Mouse (Mus musculus): ENCODE data around the gene Pick1. TPM values are rescaled to one million over a fixed set of nuclear protein-coding genes. Genes with fewer than 3 reads are reported as not detected.

The Pick1 gene
- polyA plus RNA-seq, 1 experiment, result 29.8 TPM

- no peak for TF ChIP-seq CTCF (conservative IDR thresholded peaks at IDR 0.05; ENCODE audit: insufficient read depth, insufficient read length, low read depth, low read length)
- no peak for TF ChIP-seq POLR2A (IDR thresholded peaks at IDR 0.05; ENCODE audit: low read depth, low read length)
- H3K36me3 ChIP-seq (ENCODE audit: control insufficient read depth, insufficient read depth, low read length), result no peaks in the 10 kb centered on the region
- no peaks in the 10 kb centered on the region for H3K27me3 ChIP-seq (replicated peaks; ENCODE audit: control insufficient read depth, insufficient read depth, low read length)
- WGBS, result 84% methylated on average over 1 of the region's 1 CpGs
- no peak for DNase-seq
- H3K4me1 ChIP-seq (ENCODE audit: control insufficient read depth, insufficient read depth, low read length), result peaks cover 32% of the 10 kb centered on the region
- no peak overlapping the region for H3K4me3 ChIP-seq (ENCODE audit: insufficient read depth, low read depth, low read length)
- H3K27ac ChIP-seq (ENCODE audit: insufficient read depth, low read depth, low read length), result no peak overlapping the region
Observed at GRCm38 (mm10) chr15:79281389-79281788, 52.4 kb downstream of the Pick1 start.

GRCm38 (mm10) chr15:79282434-79282833, 53.5 kb downstream of the Pick1 start:
- TF ChIP-seq CTCF (conservative IDR thresholded peaks at IDR 0.05; ENCODE audit: insufficient read depth, insufficient read length, low read depth, low read length), result no peak
- TF ChIP-seq POLR2A (IDR thresholded peaks at IDR 0.05; ENCODE audit: low read depth, low read length), result no peak
- DNase-seq, result no peak
- Histone ChIP-seq H3K27ac (ENCODE audit: insufficient read depth, low read depth, low read length) (no peak overlapping the region), H3K4me1 (ENCODE audit: control insufficient read depth, insufficient read depth, low read length) (peaks cover 39% of the 10 kb centered on the region), H3K27me3 (replicated peaks; ENCODE audit: control insufficient read depth, insufficient read depth, low read length) (no peaks in the 10 kb centered on the region), H3K4me3 (ENCODE audit: insufficient read depth, low read depth, low read length) (no peak overlapping the region), H3K36me3 (ENCODE audit: control insufficient read depth, insufficient read depth, low read length) (no peaks in the 10 kb centered on the region)
- 71% methylated on average over 5 of the region's 5 CpGs for WGBS

- 50% methylated on average over 4 of the region's 4 CpGs for WGBS
Observed at GRCm38 (mm10) chr15:79283371-79283770, 54.4 kb downstream of the Pick1 start.

GRCm38 (mm10) chr15:79285399-79285798, 56.4 kb downstream of the Pick1 start, which contains the start of gene Baiap2l2:
Gene Baiap2l2, minus strand, starts transcription at chr15:79285537.
- Histone ChIP-seq H3K4me3 (ENCODE audit: insufficient read depth, low read depth, low read length) (peak within 1 kb of the TSS; percentile 71), H3K27me3 (replicated peaks; ENCODE audit: control insufficient read depth, insufficient read depth, low read length) (no peaks in the 10 kb centered on the region), H3K4me1 (ENCODE audit: control insufficient read depth, insufficient read depth, low read length) (peaks cover 39% of the 10 kb centered on the region), H3K36me3 (ENCODE audit: control insufficient read depth, insufficient read depth, low read length) (no peaks in the 10 kb centered on the region), H3K27ac (ENCODE audit: insufficient read depth, low read depth, low read length) (peak within 1 kb of the TSS; percentile 99)
- 28% methylated on average over 10 of the region's 10 CpGs for WGBS
- DNase-seq, result peak; percentile 93
- TF ChIP-seq CTCF (conservative IDR thresholded peaks at IDR 0.05; ENCODE audit: insufficient read depth, insufficient read length, low read depth, low read length) (no peak), POLR2A (IDR thresholded peaks at IDR 0.05; ENCODE audit: low read depth, low read length) (peak; percentile 55)

More at GRCm38 (mm10) chr15:79283371-79283770, 54.4 kb downstream of the Pick1 start:
- H3K36me3 ChIP-seq (ENCODE audit: control insufficient read depth, insufficient read depth, low read length), result no peaks in the 10 kb centered on the region
- DNase-seq, result peak; percentile 81
- peaks cover 39% of the 10 kb centered on the region for H3K4me1 ChIP-seq (ENCODE audit: control insufficient read depth, insufficient read depth, low read length)
- H3K27me3 ChIP-seq (replicated peaks; ENCODE audit: control insufficient read depth, insufficient read depth, low read length), result no peaks in the 10 kb centered on the region
- no peak for TF ChIP-seq POLR2A (IDR thresholded peaks at IDR 0.05; ENCODE audit: low read depth, low read length)
- TF ChIP-seq CTCF (conservative IDR thresholded peaks at IDR 0.05; ENCODE audit: insufficient read depth, insufficient read length, low read depth, low read length), result no peak
- no peak overlapping the region for H3K4me3 ChIP-seq (ENCODE audit: insufficient read depth, low read depth, low read length)
- H3K27ac ChIP-seq (ENCODE audit: insufficient read depth, low read depth, low read length), result peak overlapping the region; percentile 99; the same call in 1 of the 2 replicates

- no peak for TF ChIP-seq CTCF (conservative IDR thresholded peaks at IDR 0.05; ENCODE audit: insufficient read depth, insufficient read length, low read depth, low read length)
- TF ChIP-seq POLR2A (IDR thresholded peaks at IDR 0.05; ENCODE audit: low read depth, low read length), result no peak
- H3K27me3 ChIP-seq (replicated peaks; ENCODE audit: control insufficient read depth, insufficient read depth, low read length), result no peaks in the 10 kb centered on the region
- peak overlapping the region; percentile 78 for H3K27ac ChIP-seq (ENCODE audit: insufficient read depth, low read depth, low read length)
- no peaks in the 10 kb centered on the region for H3K36me3 ChIP-seq (ENCODE audit: control insufficient read depth, insufficient read depth, low read length)
- no peak overlapping the region for H3K4me3 ChIP-seq (ENCODE audit: insufficient read depth, low read depth, low read length)
- peaks cover 39% of the 10 kb centered on the region for H3K4me1 ChIP-seq (ENCODE audit: control insufficient read depth, insufficient read depth, low read length)
- peak; percentile 83 for DNase-seq
- 55% methylated on average over 7 of the region's 7 CpGs for WGBS
Observed at GRCm38 (mm10) chr15:79286141-79286540, 57.2 kb downstream of the Pick1 start.

GRCm38 (mm10) chr15:79287091-79287490, 58.1 kb downstream of the Pick1 start:
- TF ChIP-seq POLR2A (IDR thresholded peaks at IDR 0.05; ENCODE audit: low read depth, low read length), result no peak
- no peak for TF ChIP-seq CTCF (conservative IDR thresholded peaks at IDR 0.05; ENCODE audit: insufficient read depth, insufficient read length, low read depth, low read length)
- WGBS, result 77% methylated on average over 7 of the region's 7 CpGs
- no peak overlapping the region for H3K27ac ChIP-seq (ENCODE audit: insufficient read depth, low read depth, low read length)
- no peaks in the 10 kb centered on the region for H3K27me3 ChIP-seq (replicated peaks; ENCODE audit: control insufficient read depth, insufficient read depth, low read length)
- H3K4me1 ChIP-seq (ENCODE audit: control insufficient read depth, insufficient read depth, low read length), result peaks cover 39% of the 10 kb centered on the region
- no peaks in the 10 kb centered on the region for H3K36me3 ChIP-seq (ENCODE audit: control insufficient read depth, insufficient read depth, low read length)
- peak; percentile 46 for DNase-seq
- no peak overlapping the region for H3K4me3 ChIP-seq (ENCODE audit: insufficient read depth, low read depth, low read length)

GRCm38 (mm10) chr15:79288387-79288786, 59.4 kb downstream of the Pick1 start:
- 85% methylated on average over 3 of the region's 3 CpGs for WGBS
- TF ChIP-seq POLR2A (IDR thresholded peaks at IDR 0.05; ENCODE audit: low read depth, low read length) (no peak), CTCF (conservative IDR thresholded peaks at IDR 0.05; ENCODE audit: insufficient read depth, insufficient read length, low read depth, low read length) (no peak)

More at GRCm38 (mm10) chr15:79288387-79288786, 59.4 kb downstream of the Pick1 start:
- no peaks in the 10 kb centered on the region for H3K27me3 ChIP-seq (replicated peaks; ENCODE audit: control insufficient read depth, insufficient read depth, low read length)
- peaks cover 29% of the 10 kb centered on the region for H3K4me1 ChIP-seq (ENCODE audit: control insufficient read depth, insufficient read depth, low read length)
- H3K27ac ChIP-seq (ENCODE audit: insufficient read depth, low read depth, low read length), result no peak overlapping the region
- no peaks in the 10 kb centered on the region for H3K36me3 ChIP-seq (ENCODE audit: control insufficient read depth, insufficient read depth, low read length)
- DNase-seq, result no peak
- H3K4me3 ChIP-seq (ENCODE audit: insufficient read depth, low read depth, low read length), result no peak overlapping the region

Measured in kidney, adult 2 months (tissue).